Mouse (Mus musculus) cerebellum, adult 9-10 months (tissue): ENCODE data around the gene Slc25a13.

Experiments used
- DNase-seq: peaks from one replicate; pipeline ENCODE4 v3.0.0; 2022

The Slc25a13 gene

GRCm38 (mm10) chr6:6216507-6217285 is at the start of gene Slc25a13:
Gene Slc25a13, minus strand, starts transcription at chr6:6217173.
- DNase-seq: peak; percentile 21

- DNase-seq: no peak
Observed at GRCm38 (mm10) chr6:6265761-6266160, 48.8 kb upstream of the Slc25a13 start.

GRCm38 (mm10) chr6:6263293-6263911 is 46.4 kb upstream of the Slc25a13 start:
- no peak for DNase-seq

- no peak for DNase-seq
Observed at GRCm38 (mm10) chr6:6260917-6261316, 43.9 kb upstream of the Slc25a13 start.

- no peak for DNase-seq
Observed at GRCm38 (mm10) chr6:6248500-6248899, 31.5 kb upstream of the Slc25a13 start.

- DNase-seq: no peak
Observed at GRCm38 (mm10) chr6:6243828-6244227, 26.9 kb upstream of the Slc25a13 start.

- no peak for DNase-seq
Observed at GRCm38 (mm10) chr6:6242114-6242513, 25.1 kb upstream of the Slc25a13 start.

- no peak for DNase-seq
Observed at GRCm38 (mm10) chr6:6236788-6237298, 19.9 kb upstream of the Slc25a13 start.

GRCm38 (mm10) chr6:6230262-6230661 is 13.3 kb upstream of the Slc25a13 start:
- no peak for DNase-seq

- no peak for DNase-seq
Observed at GRCm38 (mm10) chr6:6222721-6223120, 5.7 kb upstream of the Slc25a13 start.

GRCm38 (mm10) chr6:6220574-6220973 is 3.6 kb upstream of the Slc25a13 start:
- DNase-seq: no peak

GRCm38 (mm10) chr6:6219661-6220370 is 2.8 kb upstream of the Slc25a13 start:
- peak; percentile 16 for DNase-seq

GRCm38 (mm10) chr6:6217286-6217625 is 283 bp upstream of the Slc25a13 start:
- DNase-seq: no peak

- no peak for DNase-seq
Observed at GRCm38 (mm10) chr6:6216120-6216506, 860 bp downstream of the Slc25a13 start.

GRCm38 (mm10) chr6:6212360-6213310 is 4.3 kb downstream of the Slc25a13 start:
- no peak for DNase-seq

GRCm38 (mm10) chr6:6211958-6212357 is 5.0 kb downstream of the Slc25a13 start:
- DNase-seq: no peak

GRCm38 (mm10) chr6:6210637-6211036 is 6.3 kb downstream of the Slc25a13 start:
- no peak for DNase-seq

- DNase-seq: no peak
Observed at GRCm38 (mm10) chr6:6208351-6209059, 8.5 kb downstream of the Slc25a13 start.

- DNase-seq: no peak
Observed at GRCm38 (mm10) chr6:6207836-6208235, 9.1 kb downstream of the Slc25a13 start.

- no peak for DNase-seq
Observed at GRCm38 (mm10) chr6:6207395-6207794, 9.6 kb downstream of the Slc25a13 start.

- DNase-seq: no peak
Observed at GRCm38 (mm10) chr6:6205599-6206165, 11.3 kb downstream of the Slc25a13 start.

GRCm38 (mm10) chr6:6202451-6202850 is 14.5 kb downstream of the Slc25a13 start:
- DNase-seq: no peak
